Mouse (Mus musculus): ENCODE data around the gene Wipf1. TPM values are rescaled to one million over a fixed set of nuclear protein-coding genes. Genes with fewer than 3 reads are reported as not detected.
"Not testable (repeated sequence)": the region's sequence is repeated elsewhere in the genome, so short reads cannot be mapped to it uniquely, and the experiment has no call there.

Gene Wipf1
- polyA plus RNA-seq, 1 experiment from 2014 or later, result 7.8 TPM

DNA sequence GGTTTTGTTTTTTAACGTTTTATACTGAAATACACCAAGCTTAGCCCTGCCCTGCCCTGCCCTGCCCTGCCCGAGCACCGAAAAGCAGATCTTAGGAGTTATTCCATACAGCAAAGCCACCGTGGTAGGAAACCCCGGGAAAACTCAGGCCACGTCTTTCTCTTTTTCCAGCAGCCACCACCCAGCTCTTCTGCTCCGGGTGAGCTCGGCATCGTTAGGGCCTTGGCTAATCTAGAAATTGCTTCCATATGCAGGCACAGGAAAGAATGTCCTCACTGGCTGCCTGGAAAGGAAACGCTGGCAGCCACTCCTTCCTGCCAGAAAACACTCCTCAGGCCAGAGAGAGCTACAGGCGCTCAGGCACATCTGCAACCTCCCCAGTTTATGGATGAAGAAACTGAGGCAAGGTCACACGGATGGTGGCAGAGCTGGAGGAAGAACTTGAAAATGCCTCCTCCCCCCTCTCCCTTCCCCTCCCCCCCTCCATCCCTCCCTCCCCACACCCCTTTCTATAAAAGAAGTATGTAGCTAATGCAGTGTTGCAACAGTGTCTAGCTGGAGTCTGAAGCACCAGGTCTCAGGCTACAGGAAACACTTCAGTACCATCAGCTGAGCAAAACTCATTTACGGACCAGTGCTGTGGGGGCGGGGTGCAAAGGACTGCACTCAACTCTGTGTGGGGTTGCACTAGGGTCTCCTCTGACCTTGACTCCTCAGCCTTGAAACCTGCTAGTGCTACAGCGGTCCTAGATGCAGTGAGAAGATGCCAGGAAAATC lies 20.1 kb downstream of the Wipf1 start:
- Histone ChIP-seq H3K4me3 (ENCODE audit: low read depth, low read length) (no peak overlapping the region), H3K27me3 (ENCODE audit: control insufficient read depth, insufficient read depth, low read length) (no peaks in the 10 kb centered on the region), H3K4me2 (peak overlapping the region; percentile 31), H3K27ac (ENCODE audit: low read depth, low read length) (peak overlapping the region; percentile 84), H3K4me1 (ENCODE audit: control insufficient read depth, insufficient read depth, low read length) (peaks cover 11% of the 10 kb centered on the region), H3K36me3 (ENCODE audit: control insufficient read depth, insufficient read depth, low read length) (no peaks in the 10 kb centered on the region), H3K9ac (ENCODE audit: low read depth, low read length) (0 out of 2 replicates have a peak overlapping the region, but pooled peaks have one; percentile 34), H3K9me3 (replicated peaks; ENCODE audit: control insufficient read depth, low read length) (no peaks in the 10 kb centered on the region)
- WGBS (ENCODE audit: insufficient replicate concordance), result 48% methylated on average over 15 of the region's 15 CpGs
- no peak for ATAC-seq (replicated peaks; ENCODE audit: insufficient number of reproducible peaks, low FRiP score, low TSS enrichment)

- no peak; the same call in 1 of the 2 replicates for ATAC-seq (replicated peaks; ENCODE audit: insufficient number of reproducible peaks, low FRiP score, low TSS enrichment)
- Histone ChIP-seq H3K4me1 (ENCODE audit: control insufficient read depth, insufficient read depth, low read length) (peaks cover 11% of the 10 kb centered on the region), H3K4me3 (ENCODE audit: low read depth, low read length) (no peak overlapping the region), H3K27ac (ENCODE audit: low read depth, low read length) (no peak overlapping the region), H3K9ac (ENCODE audit: low read depth, low read length) (no peak overlapping the region), H3K4me2 (no peak overlapping the region), H3K27me3 (ENCODE audit: control insufficient read depth, insufficient read depth, low read length) (no peaks in the 10 kb centered on the region), H3K9me3 (replicated peaks; ENCODE audit: control insufficient read depth, low read length) (no peaks in the 10 kb centered on the region), H3K36me3 (ENCODE audit: control insufficient read depth, insufficient read depth, low read length) (no peaks in the 10 kb centered on the region)
- 74% methylated on average over 7 of the region's 7 CpGs for WGBS (ENCODE audit: insufficient replicate concordance)
These were observed 21.6 kb downstream of the Wipf1 start for GRCm38 (mm10) chr2:73507886-73508285.

- peaks cover 11% of the 10 kb centered on the region for H3K4me1 ChIP-seq (ENCODE audit: control insufficient read depth, insufficient read depth, low read length)
- 82% methylated on average over 4 of the region's 4 CpGs for WGBS (ENCODE audit: insufficient replicate concordance)
- H3K9me3 ChIP-seq (replicated peaks; ENCODE audit: control insufficient read depth, low read length); H3K27ac ChIP-seq (ENCODE audit: low read depth, low read length); H3K36me3 ChIP-seq (ENCODE audit: control insufficient read depth, insufficient read depth, low read length); ATAC-seq (replicated peaks; ENCODE audit: insufficient number of reproducible peaks, low FRiP score, low TSS enrichment); H3K4me2 ChIP-seq; H3K27me3 ChIP-seq (ENCODE audit: control insufficient read depth, insufficient read depth, low read length); H3K4me3 ChIP-seq (ENCODE audit: low read depth, low read length); H3K9ac ChIP-seq (ENCODE audit: low read depth, low read length): not testable (repeated sequence)
These were observed 23.2 kb downstream of the Wipf1 start for GRCm38 (mm10) chr2:73506337-73506736.

DNA sequence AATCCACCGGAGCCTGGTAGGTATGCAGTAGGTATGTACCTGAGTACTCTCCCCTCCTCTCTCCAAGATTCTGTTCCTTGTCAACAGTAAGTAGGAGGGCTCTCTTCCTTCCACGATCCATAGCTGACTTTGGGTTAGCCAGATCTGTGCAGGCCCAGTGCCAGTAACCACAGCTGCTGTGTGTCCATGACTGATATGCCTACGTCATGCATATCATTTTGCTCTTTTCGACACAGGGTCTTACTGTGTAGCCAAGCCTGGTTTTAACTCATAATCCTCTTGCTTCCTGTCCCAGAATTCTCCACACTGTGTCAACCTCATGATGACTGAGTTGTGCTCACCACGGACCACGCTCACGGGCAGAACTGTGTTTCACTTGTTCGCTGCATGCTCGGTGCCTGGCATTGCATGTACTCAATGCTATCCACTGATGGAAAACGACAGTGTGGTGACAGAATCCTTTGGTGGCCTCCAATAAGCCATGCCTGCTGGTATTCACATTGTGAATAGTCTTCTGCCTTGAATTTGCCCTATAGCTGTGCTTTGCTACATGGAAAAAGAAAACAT lies 26.6 kb downstream of the Wipf1 start:
- Histone ChIP-seq H3K4me1 (ENCODE audit: control insufficient read depth, insufficient read depth, low read length) (peaks cover 6% of the 10 kb centered on the region; the same call in 1 of the 2 replicates), H3K27ac (ENCODE audit: low read depth, low read length) (peak overlapping the region; percentile 41; the same call in 1 of the 2 replicates), H3K9ac (ENCODE audit: low read depth, low read length) (no peak overlapping the region), H3K27me3 (ENCODE audit: control insufficient read depth, insufficient read depth, low read length) (no peaks in the 10 kb centered on the region), H3K9me3 (replicated peaks; ENCODE audit: control insufficient read depth, low read length) (no peaks in the 10 kb centered on the region), H3K4me3 (ENCODE audit: low read depth, low read length) (no peak overlapping the region), H3K4me2 (no peak overlapping the region), H3K36me3 (ENCODE audit: control insufficient read depth, insufficient read depth, low read length) (no peaks in the 10 kb centered on the region)
- no peak; the same call in 1 of the 2 replicates for ATAC-seq (replicated peaks; ENCODE audit: insufficient number of reproducible peaks, low FRiP score, low TSS enrichment)
- WGBS (ENCODE audit: insufficient replicate concordance), result 77% methylated on average over 10 of the region's 10 CpGs

GRCm38 (mm10) chr2:73500864-73501263 lies 28.7 kb downstream of the Wipf1 start:
- no peaks in the 10 kb centered on the region for H3K27me3 ChIP-seq (ENCODE audit: control insufficient read depth, insufficient read depth, low read length)

GRCm38 (mm10) chr2:73498322-73498721 lies 31.2 kb downstream of the Wipf1 start:
- H3K9ac ChIP-seq (ENCODE audit: low read depth, low read length), result no peak overlapping the region
- no peaks in the 10 kb centered on the region for H3K27me3 ChIP-seq (ENCODE audit: control insufficient read depth, insufficient read depth, low read length)
- no peak overlapping the region for H3K27ac ChIP-seq (ENCODE audit: low read depth, low read length)
- ATAC-seq (replicated peaks; ENCODE audit: insufficient number of reproducible peaks, low FRiP score, low TSS enrichment), result no peak
- peaks cover 22% of the 10 kb centered on the region for H3K4me1 ChIP-seq (ENCODE audit: control insufficient read depth, insufficient read depth, low read length)
- no peak overlapping the region for H3K4me2 ChIP-seq
- no peak overlapping the region for H3K4me3 ChIP-seq (ENCODE audit: low read depth, low read length)
- H3K36me3 ChIP-seq (ENCODE audit: control insufficient read depth, insufficient read depth, low read length), result no peaks in the 10 kb centered on the region
- no peaks in the 10 kb centered on the region for H3K9me3 ChIP-seq (replicated peaks; ENCODE audit: control insufficient read depth, low read length)

More at GRCm38 (mm10) chr2:73500864-73501263, 28.7 kb downstream of the Wipf1 start:
- H3K9me3 ChIP-seq (replicated peaks; ENCODE audit: control insufficient read depth, low read length), result no peaks in the 10 kb centered on the region
- no peak overlapping the region for H3K4me3 ChIP-seq (ENCODE audit: low read depth, low read length)
- no peak overlapping the region for H3K27ac ChIP-seq (ENCODE audit: low read depth, low read length)
- H3K4me1 ChIP-seq (ENCODE audit: control insufficient read depth, insufficient read depth, low read length), result peaks cover 12% of the 10 kb centered on the region
- no peaks in the 10 kb centered on the region for H3K36me3 ChIP-seq (ENCODE audit: control insufficient read depth, insufficient read depth, low read length)
- ATAC-seq (replicated peaks; ENCODE audit: insufficient number of reproducible peaks, low FRiP score, low TSS enrichment), result no peak
- H3K9ac ChIP-seq (ENCODE audit: low read depth, low read length), result no peak overlapping the region
- 50% methylated on average over 13 of the region's 13 CpGs for WGBS (ENCODE audit: insufficient replicate concordance)
- 0 out of 2 replicates have a peak overlapping the region, but pooled peaks have one; percentile 2 for H3K4me2 ChIP-seq

DNA sequence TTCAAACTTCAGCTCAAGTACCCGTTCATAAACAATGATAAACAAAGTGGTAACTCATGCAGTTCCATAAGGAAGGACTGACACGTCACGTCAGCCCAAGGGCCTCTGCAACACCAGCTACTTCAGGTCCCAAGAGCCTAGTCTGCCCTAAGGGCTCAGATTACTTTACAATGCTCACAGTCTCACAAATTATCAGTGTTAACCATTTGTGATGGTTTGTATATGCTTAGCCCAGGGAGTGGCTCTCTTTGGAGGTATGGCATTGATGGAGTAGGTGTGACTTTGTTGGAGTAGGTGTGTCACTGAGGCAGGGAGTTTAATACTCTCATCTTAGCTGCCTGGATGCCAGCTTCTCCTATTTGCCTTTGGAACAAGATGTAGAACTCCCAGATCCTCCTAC lies 32.0 kb downstream of the Wipf1 start:
- no peak for ATAC-seq (replicated peaks; ENCODE audit: insufficient number of reproducible peaks, low FRiP score, low TSS enrichment)
- Histone ChIP-seq H3K9ac (ENCODE audit: low read depth, low read length) (no peak overlapping the region), H3K4me2 (no peak overlapping the region), H3K27me3 (ENCODE audit: control insufficient read depth, insufficient read depth, low read length) (no peaks in the 10 kb centered on the region), H3K27ac (ENCODE audit: low read depth, low read length) (no peak overlapping the region), H3K36me3 (ENCODE audit: control insufficient read depth, insufficient read depth, low read length) (no peaks in the 10 kb centered on the region), H3K9me3 (replicated peaks; ENCODE audit: control insufficient read depth, low read length) (no peaks in the 10 kb centered on the region), H3K4me3 (ENCODE audit: low read depth, low read length) (no peak overlapping the region), H3K4me1 (ENCODE audit: control insufficient read depth, insufficient read depth, low read length) (peaks cover 24% of the 10 kb centered on the region)
- 38% methylated on average over 3 of the region's 3 CpGs for WGBS (ENCODE audit: insufficient replicate concordance)

DNA sequence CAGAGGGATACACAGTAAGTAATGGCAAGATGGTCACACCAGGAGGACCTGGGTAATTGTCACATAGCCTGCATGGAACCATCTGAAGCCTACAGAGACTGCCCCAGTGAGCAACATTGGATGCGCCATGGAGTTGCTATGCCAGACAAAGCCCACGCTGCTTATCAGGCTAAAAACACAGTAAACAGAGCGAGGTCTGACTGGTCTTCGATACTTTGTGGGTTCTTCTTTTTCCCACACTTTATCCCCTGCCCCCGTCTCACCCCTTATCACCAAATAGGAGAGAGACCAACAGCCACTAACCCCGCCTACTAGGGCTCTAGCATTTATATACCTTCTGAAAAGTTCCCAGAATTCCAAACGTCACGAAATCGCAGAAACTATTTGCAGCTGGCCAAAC lies 32.6 kb downstream of the Wipf1 start:
- H3K36me3 ChIP-seq (ENCODE audit: control insufficient read depth, insufficient read depth, low read length), result no peaks in the 10 kb centered on the region
- no peak overlapping the region for H3K27ac ChIP-seq (ENCODE audit: low read depth, low read length)
- H3K4me2 ChIP-seq, result no peak overlapping the region
- no peak for ATAC-seq (replicated peaks; ENCODE audit: insufficient number of reproducible peaks, low FRiP score, low TSS enrichment)
- H3K9me3 ChIP-seq (replicated peaks; ENCODE audit: control insufficient read depth, low read length), result no peaks in the 10 kb centered on the region
- no peak overlapping the region for H3K4me3 ChIP-seq (ENCODE audit: low read depth, low read length)
- 78% methylated on average over 9 of the region's 9 CpGs for WGBS (ENCODE audit: insufficient replicate concordance)
- H3K4me1 ChIP-seq (ENCODE audit: control insufficient read depth, insufficient read depth, low read length), result peaks cover 24% of the 10 kb centered on the region
- no peaks in the 10 kb centered on the region for H3K27me3 ChIP-seq (ENCODE audit: control insufficient read depth, insufficient read depth, low read length)
- no peak overlapping the region for H3K9ac ChIP-seq (ENCODE audit: low read depth, low read length)

DNA sequence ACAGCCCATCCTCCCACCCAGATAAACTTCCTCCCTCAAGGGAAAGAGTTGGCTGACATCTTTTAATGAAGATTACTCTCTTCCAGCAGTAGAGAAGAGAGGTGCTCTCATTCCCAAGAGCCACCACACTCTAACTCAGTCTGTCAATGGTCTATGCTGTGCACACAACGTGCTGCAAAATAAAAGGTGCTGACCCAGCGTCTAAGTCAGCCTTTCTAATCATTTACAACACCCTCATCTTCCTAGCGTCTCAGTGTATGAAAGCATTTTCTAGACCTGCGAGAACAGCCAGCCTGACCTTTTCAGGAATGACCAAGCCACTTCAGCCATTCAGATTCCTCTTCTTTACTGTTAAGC lies 33.2 kb downstream of the Wipf1 start:
- H3K4me3 ChIP-seq (ENCODE audit: low read depth, low read length), result no peak overlapping the region
- H3K4me2 ChIP-seq, result no peak overlapping the region
- H3K9me3 ChIP-seq (replicated peaks; ENCODE audit: control insufficient read depth, low read length), result no peaks in the 10 kb centered on the region
- peaks cover 29% of the 10 kb centered on the region for H3K4me1 ChIP-seq (ENCODE audit: control insufficient read depth, insufficient read depth, low read length)
- peak overlapping the region; percentile 62; the same call in 1 of the 2 replicates for H3K27ac ChIP-seq (ENCODE audit: low read depth, low read length)
- WGBS (ENCODE audit: insufficient replicate concordance), result 62% methylated on average over 4 of the region's 4 CpGs
- H3K36me3 ChIP-seq (ENCODE audit: control insufficient read depth, insufficient read depth, low read length), result no peaks in the 10 kb centered on the region
- no peaks in the 10 kb centered on the region for H3K27me3 ChIP-seq (ENCODE audit: control insufficient read depth, insufficient read depth, low read length)
- no peak for ATAC-seq (replicated peaks; ENCODE audit: insufficient number of reproducible peaks, low FRiP score, low TSS enrichment)
- no peak overlapping the region for H3K9ac ChIP-seq (ENCODE audit: low read depth, low read length)
